Mouse (Mus musculus) hematopoietic stem cell, adult 5-6 weeks (primary cell): ENCODE results near the gene Filip1l. TPM values are rescaled to one million over a fixed set of nuclear protein-coding genes. Genes with fewer than 3 reads are reported as not detected.

Experiments
- ATAC-seq, 2 experiments: fragments of 125-278 bp in 1 of 2; replicated peaks in 1 of 2; 2 replicates each; pipeline ENCODE4 v1.8.0; 2016 to 2017; ENCODE audit warnings: inconsistent platforms in 2 of 2, mild to moderate bottlenecking in 2 of 2, moderate number of reproducible peaks in 2 of 2, low read depth in 1 of 2, moderate TSS enrichment in 1 of 2; ENCODE audit not compliant: low FRiP score in 2 of 2, poor library complexity in 2 of 2, severe bottlenecking in 2 of 2, insufficient read depth in 1 of 2, low TSS enrichment in 1 of 2
- total RNA-seq: library from RNA; stranded (forward); fragments of 172-1452, 232-1000 nt; gene quantifications from 2 replicates; pipeline ENCODE4 v1.2.3, GENCODE M21; 2017

Filip1l gene
- total RNA-seq, 1 experiment from 2014 or later, result 3.3 TPM

- ATAC-seq, result no peak
These were observed 131.3 kb downstream of the Filip1l start for GRCm38 (mm10) chr16:57484043-57484795.

GRCm38 (mm10) chr16:57485265-57485664 is 132.4 kb downstream of the Filip1l start:
- ATAC-seq, result no peak

DNA sequence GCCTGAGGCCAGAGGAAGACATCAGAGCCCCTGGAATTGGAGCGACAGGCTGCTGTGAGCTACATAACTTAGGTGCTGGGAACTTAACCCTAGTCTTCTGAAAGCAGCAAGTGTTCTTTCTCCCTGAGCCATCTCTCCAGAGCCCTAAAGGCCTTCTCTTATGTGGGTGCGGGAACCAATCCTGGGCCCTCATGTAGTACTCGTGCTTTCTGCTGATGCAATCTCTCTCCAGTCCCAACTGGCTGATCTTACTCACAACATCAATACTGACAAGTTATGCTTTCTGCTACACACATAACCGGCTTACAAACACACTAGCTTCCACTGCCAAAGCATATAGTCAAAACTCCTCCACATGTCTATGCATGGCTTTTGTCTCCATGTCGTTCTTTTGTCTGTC is 133.4 kb downstream of the Filip1l start:
- ATAC-seq, result no peak

DNA sequence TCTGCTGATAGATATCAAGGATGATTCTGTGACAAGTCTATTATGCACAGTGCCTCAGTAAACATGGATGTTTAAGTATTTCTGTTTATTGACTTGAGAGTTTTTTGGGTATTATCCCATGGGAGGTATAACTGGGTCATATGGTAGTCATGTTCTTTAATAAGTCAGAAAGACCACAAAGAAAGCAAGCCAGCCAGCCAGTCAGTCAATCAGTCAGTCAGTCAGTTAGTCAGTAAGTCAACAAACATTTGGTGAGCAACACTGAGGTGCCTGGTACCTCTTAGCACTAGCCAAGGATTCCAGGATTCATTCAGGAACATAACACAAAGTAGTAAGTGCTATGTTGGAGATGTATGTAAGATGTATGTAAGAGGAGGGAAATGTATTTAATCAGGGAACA is 135.8 kb downstream of the Filip1l start:
- no peak for ATAC-seq

DNA sequence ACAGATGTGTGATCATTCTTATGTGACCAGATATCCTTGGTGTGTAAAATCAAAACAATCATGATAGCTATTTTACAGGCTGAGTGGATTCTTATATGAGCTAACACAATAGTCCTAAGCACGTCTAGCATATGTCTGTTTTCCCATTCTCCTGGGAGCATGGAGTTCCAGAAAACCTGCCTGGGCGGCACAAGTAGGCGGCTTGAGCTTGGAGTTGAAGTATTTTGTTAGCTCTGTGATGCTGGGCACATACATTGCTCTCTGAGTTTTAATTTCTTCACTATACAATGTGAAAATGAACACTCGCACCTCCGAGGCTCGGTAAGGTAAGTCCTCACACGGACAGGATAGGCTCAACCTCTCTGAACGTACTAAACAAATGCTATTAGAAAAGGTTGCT is 137.8 kb downstream of the Filip1l start:
- no peak for ATAC-seq

DNA sequence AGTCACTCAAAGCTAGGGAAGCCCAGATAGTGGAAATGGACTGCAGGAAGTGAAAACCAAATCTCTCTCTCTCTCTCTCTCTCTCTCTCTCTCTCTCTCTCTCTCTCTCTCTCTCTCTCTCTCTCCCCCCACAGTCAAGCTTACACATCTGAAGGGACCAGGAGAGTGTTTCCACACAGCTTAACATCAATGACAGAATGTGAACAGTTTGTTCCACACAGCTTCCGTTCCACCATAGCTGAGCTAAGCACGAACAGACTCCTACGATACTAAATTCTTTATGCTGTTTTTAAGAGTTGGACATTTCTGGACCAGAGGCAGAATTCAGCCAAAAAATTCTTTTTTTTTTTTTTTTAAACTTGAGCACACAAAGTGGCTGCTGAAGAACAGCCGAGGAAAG is 139.0 kb downstream of the Filip1l start:
- ATAC-seq, result no peak

DNA sequence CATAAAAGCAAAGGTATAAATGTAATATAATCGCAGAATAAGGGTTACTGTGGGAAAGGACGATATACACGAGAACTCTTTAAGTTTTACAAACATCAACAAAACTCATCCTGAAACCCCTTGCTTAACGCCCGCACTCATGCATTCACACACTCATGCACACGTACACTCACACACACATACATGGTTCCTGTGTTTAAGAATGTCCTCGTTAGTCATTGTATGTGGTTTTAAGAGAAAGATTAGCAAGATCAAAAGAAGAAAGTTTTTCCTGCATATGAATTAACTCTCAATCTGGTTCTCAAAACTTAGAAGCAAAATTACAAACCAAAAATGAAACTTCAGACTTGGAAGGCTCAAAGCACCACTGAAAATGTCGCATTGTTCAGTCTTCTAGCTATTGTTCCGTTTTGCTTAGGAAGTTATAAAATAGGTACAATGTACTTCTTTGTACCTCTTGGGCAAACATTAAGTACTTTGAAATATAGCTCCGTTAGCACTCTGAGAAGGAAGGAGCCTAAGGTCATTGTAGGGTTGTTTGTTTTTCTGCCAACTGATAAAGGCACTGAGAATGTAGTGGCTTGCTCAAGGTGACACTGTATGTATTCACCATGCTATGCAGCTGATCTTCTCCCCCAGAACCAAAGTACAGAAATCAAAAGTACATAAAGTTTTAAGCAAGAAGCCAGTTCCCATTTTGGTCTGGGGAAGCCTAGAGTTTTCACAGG is 142.7 kb downstream of the Filip1l start:
- 0 out of 4 replicates have a peak, but pooled peaks of 1 of the 2 experiments have one; percentile 4 for ATAC-seq

- ATAC-seq, result no peak
These were observed 143.7 kb downstream of the Filip1l start for GRCm38 (mm10) chr16:57496437-57497173.

DNA sequence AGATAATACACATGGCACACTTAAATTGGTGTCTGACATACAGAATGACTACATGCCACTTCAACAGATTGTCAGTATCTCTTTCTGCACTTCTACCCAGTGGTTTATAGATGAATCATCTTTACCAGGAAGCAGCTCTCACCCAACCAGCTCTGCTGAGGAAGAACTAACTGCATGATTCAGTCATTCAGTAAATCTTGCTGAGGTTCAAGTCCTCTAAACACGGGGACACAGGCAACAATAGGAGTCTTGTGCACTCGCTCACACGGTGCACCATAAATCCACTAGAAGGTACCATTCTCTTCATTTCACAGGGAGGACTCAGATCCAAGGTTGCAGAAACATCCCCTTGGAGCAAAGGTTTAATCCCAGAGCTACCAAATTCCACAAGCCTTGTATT is 148.0 kb downstream of the Filip1l start:
- ATAC-seq, result no peak

DNA sequence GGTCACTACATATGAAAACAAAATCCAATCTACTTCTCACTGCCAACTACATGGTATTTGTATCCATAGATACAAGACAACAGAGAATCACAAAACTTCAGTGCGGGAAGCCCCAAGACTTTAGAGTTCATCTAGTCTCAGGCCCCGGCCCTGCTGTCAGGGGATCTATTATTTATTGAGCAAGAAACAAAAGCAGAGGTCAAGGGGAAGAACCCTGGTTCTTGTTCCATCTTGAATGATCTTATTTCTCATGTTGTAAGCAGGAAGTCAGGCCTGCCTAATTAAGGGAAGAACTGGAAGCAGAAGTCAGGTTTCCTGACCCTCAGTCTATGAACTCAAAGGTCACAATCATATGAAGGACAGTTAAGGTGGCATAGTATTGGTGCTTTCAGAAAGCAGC is 149.3 kb downstream of the Filip1l start:
- ATAC-seq, result peak in 1 of 2 experiments; percentile 32; a peak in 1 of 4 replicates

DNA sequence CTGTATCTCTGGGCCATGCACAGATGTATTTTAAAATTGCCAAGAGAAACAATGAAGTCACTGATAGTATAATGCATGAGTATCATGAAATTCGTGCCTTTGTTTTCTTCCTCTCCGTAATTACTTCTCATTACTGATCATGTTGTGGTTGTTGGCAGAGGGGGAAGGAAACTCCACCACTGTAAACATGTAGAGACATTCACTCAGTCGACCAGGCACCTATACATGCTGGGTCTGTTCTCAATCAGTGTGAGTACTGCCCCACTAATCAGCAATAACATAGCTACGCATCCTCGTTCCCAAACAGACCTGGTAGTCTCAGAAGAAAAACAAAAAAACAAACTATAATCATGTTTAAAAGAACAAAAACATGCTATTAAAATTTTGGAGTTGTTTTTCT is 149.9 kb downstream of the Filip1l start:
- no peak; a peak in 1 of 4 replicates for ATAC-seq

DNA sequence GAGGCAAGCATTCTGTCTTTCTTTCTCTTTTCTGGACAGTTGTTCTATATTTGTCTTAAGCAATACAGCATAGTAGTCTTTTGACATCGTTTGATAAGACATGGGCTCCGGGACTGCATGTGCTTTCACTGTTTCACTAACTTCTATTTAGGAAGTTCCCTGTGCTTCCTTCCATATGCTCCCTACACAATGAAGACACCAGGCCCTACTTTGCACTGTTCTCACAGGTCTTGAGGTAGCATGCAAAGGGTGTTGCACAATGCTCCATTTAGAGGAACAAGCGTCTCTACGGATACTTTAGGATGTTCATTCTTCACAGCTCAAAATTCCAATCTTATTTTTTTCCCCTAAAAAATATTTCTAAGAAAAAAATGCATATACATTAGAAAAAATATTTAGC is 151.8 kb downstream of the Filip1l start:
- ATAC-seq, result no peak

GRCm38 (mm10) chr16:57506133-57506532 is 153.2 kb downstream of the Filip1l start:
- no peak for ATAC-seq

GRCm38 (mm10) chr16:57508351-57508750 is 155.5 kb downstream of the Filip1l start:
- no peak for ATAC-seq

GRCm38 (mm10) chr16:57509099-57509498 is 156.2 kb downstream of the Filip1l start:
- ATAC-seq, result no peak

- no peak for ATAC-seq
These were observed 160.7 kb downstream of the Filip1l start for GRCm38 (mm10) chr16:57513562-57513961.

DNA sequence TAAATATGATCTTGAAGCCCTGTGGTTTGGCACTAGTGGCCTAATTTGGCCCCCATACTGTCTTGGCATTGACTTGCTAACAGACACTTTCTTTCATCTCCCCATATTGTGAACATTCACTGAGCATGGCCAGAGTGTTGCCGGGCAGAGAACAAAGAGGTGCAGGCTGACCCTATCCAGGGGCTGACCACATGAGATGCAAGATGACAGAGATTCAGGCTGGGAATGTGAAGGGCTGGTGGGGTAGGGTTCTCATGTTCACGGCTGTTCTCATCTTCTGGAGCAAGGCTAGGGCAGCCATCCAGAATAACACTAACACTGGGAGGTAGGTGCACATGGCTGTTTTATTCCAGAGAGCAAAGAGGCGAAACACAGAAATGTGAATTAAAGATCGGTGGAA is 161.5 kb downstream of the Filip1l start:
- ATAC-seq, result no peak

- no peak for ATAC-seq
These were observed 162.7 kb downstream of the Filip1l start for GRCm38 (mm10) chr16:57515636-57516035.
